In the genomic region with DNA sequence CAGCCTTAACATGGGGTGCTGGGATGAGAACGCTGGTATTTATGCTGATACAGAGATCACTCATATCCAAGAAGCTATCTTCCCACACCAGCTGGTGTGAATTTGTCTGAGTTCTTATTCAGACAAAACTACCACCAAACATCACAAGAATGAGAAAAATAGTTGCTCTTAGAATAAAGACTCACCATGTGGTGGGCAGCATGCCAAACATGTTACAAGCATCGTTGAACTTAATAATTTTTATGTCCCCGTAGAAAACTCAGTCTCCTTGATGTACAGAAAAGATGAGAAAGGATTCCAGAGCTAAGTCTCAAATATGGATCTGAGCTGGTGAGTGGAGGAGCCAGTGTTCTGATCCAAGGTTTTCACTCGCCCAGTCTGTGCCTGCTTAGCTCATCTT, we compare ENCODE assay signal across 19 mouse cellular contexts.
DNase-seq lines count a peak whose midpoint lies in the region; ATAC-seq and TF ChIP-seq lines count a peak whose summit lies in the region.
"Had no signal": no experiment of that assay in that cellular context is flagged by ENCODE, and none has a peak within 500 bp of the region (broad histone marks: within the 10 kb centered on the region; RNA-seq: fewer than 3 reads in every experiment).

No protein-coding gene starts in this region.

- H3K27me3 ChIP-seq in forebrain, postnatal 0 days (ENCODE audit: insufficient read depth, low read length): no peaks in the 10 kb centered on the region
- H3K27me3 ChIP-seq in forebrain, embryonic 15.5 days: no peaks in the 10 kb centered on the region
- H3K27me3 ChIP-seq in limb, embryonic 14.5 days (ENCODE audit: control insufficient read depth, insufficient read depth, low read length): no peaks in the 10 kb centered on the region
- no peaks in the 10 kb centered on the region for H3K27me3 ChIP-seq in limb, embryonic 10.5 days (ENCODE audit: low read depth, poor library complexity, severe bottlenecking)
- H3K27me3 ChIP-seq: forebrain, embryonic 13.5 days; hindbrain, embryonic 13.5 days had no signal

- H3K4me2 ChIP-seq in forebrain, postnatal 0 days (ENCODE audit: low read depth): no peak overlapping the region
- no peak overlapping the region for H3K4me2 ChIP-seq in forebrain, embryonic 15.5 days (replicated peaks)
- no peak overlapping the region for H3K4me2 ChIP-seq in limb, embryonic 14.5 days (replicated peaks; ENCODE audit: low read depth, low read length, severe bottlenecking)
- H3K4me2 ChIP-seq: forebrain, embryonic 13.5 days; hindbrain, embryonic 13.5 days had no signal

- no peaks in the 10 kb centered on the region for H3K9me3 ChIP-seq in forebrain, postnatal 0 days (ENCODE audit: low read length)
- no peaks in the 10 kb centered on the region for H3K9me3 ChIP-seq in forebrain, embryonic 15.5 days
- H3K9me3 ChIP-seq in limb, embryonic 14.5 days (ENCODE audit: control insufficient read depth, low read length): no peaks in the 10 kb centered on the region
- no peaks in the 10 kb centered on the region for H3K9me3 ChIP-seq in limb, embryonic 10.5 days (replicated peaks)
- H3K9me3 ChIP-seq: forebrain, embryonic 13.5 days; heart, embryonic 10.5 days; hindbrain, embryonic 13.5 days had no signal

- H3K9ac ChIP-seq in forebrain, postnatal 0 days: no peak overlapping the region
- H3K9ac ChIP-seq in forebrain, embryonic 15.5 days (replicated peaks): no peak overlapping the region
- H3K9ac ChIP-seq in limb, embryonic 14.5 days (ENCODE audit: low read depth, low read length, severe bottlenecking): no peak overlapping the region
- H3K9ac ChIP-seq: forebrain, embryonic 13.5 days; hindbrain, embryonic 13.5 days had no signal

- TF ChIP-seq CTCF in forebrain, postnatal 0 days (IDR thresholded peaks at IDR 0.05; ENCODE audit: low read depth): no peak
- no peak for TF ChIP-seq CTCF in brain, embryonic 14.5 days (IDR thresholded peaks at IDR 0.05; ENCODE audit: borderline replicate concordance, extremely low read depth, insufficient read depth, insufficient read length)

- 32% methylated on average over 4 of the region's 4 CpGs for WGBS in forebrain, postnatal 0 days
- WGBS in forebrain, embryonic 15.5 days: 49% methylated on average over 4 of the region's 4 CpGs
- WGBS in limb, embryonic 14.5 days: 47% methylated on average over 4 of the region's 4 CpGs
- WGBS in limb, embryonic 10.5 days: 90% methylated on average over 4 of the region's 4 CpGs

- H3K27ac ChIP-seq in forebrain, postnatal 0 days (ENCODE audit: low read depth, low read length): no peak overlapping the region
- no peak overlapping the region for H3K27ac ChIP-seq in forebrain, embryonic 15.5 days (replicated peaks)
- no peak overlapping the region for H3K27ac ChIP-seq in limb, embryonic 14.5 days (replicated peaks; ENCODE audit: low read depth, low read length)
- H3K27ac ChIP-seq in limb, embryonic 10.5 days: no peak overlapping the region
- H3K27ac ChIP-seq: forebrain, embryonic 13.5 days; heart, embryonic 10.5 days; hindbrain, embryonic 13.5 days had no signal

- peak; percentile 68 for DNase-seq in forebrain, postnatal 0 days
- peak; percentile 18 for DNase-seq in limb, embryonic 14.5 days (ENCODE audit: low spot score)
- no peak for DNase-seq in limb, embryonic 10.5 days (ENCODE audit: low spot score)
- DNase-seq in right cerebral cortex, postnatal 10 days (ENCODE audit: low spot score in 2 of 2): peak; percentile 34 to 38
- DNase-seq in right cerebral cortex, postnatal 25 days: no peak
- DNase-seq in brain, embryonic 14.5 days (ENCODE audit: low read depth): peak; percentile 39
- no peak for DNase-seq in kidney, adult 9 months
- DNase-seq: adrenal gland, adult 8-10 months; adrenal gland, postnatal 36 days; cerebellum, adult 18-20 months; cerebellum, adult 9-11 months; gastrocnemius, postnatal 10 days; heart, adult 18-20 months; heart, postnatal 10 days; heart, postnatal 4 days had no signal

- H3K4me1 ChIP-seq in forebrain, postnatal 0 days (ENCODE audit: insufficient read depth): no peaks in the 10 kb centered on the region
- no peaks in the 10 kb centered on the region for H3K4me1 ChIP-seq in forebrain, embryonic 15.5 days
- H3K4me1 ChIP-seq in limb, embryonic 14.5 days (ENCODE audit: control insufficient read depth, insufficient read depth, low read length): no peaks in the 10 kb centered on the region
- H3K4me1 ChIP-seq in limb, embryonic 10.5 days: no peaks in the 10 kb centered on the region
- H3K4me1 ChIP-seq: forebrain, embryonic 13.5 days; heart, embryonic 10.5 days; hindbrain, embryonic 13.5 days had no signal

- 0 out of 2 replicates have a peak, but pooled peaks have one; percentile 34 for ATAC-seq in forebrain, postnatal 0 days
- no peak for ATAC-seq in forebrain, embryonic 15.5 days (replicated peaks)
- no peak for ATAC-seq in limb, embryonic 14.5 days (ENCODE audit: low FRiP score, low read depth)
- ATAC-seq: forebrain, embryonic 13.5 days had no signal

- no peak overlapping the region for H3K4me3 ChIP-seq in forebrain, postnatal 0 days (ENCODE audit: low read depth, low read length)
- H3K4me3 ChIP-seq in forebrain, embryonic 15.5 days: no peak overlapping the region
- H3K4me3 ChIP-seq in limb, embryonic 14.5 days (replicated peaks; ENCODE audit: low read length): no peak overlapping the region
- no peak overlapping the region for H3K4me3 ChIP-seq in limb, embryonic 10.5 days
- H3K4me3 ChIP-seq: forebrain, embryonic 13.5 days; heart, embryonic 10.5 days; hindbrain, embryonic 13.5 days had no signal

- H3K36me3 ChIP-seq in forebrain, postnatal 0 days (ENCODE audit: insufficient read depth): no peaks in the 10 kb centered on the region
- no peaks in the 10 kb centered on the region for H3K36me3 ChIP-seq in forebrain, embryonic 15.5 days
- no peaks in the 10 kb centered on the region for H3K36me3 ChIP-seq in limb, embryonic 14.5 days (ENCODE audit: control insufficient read depth, insufficient read depth, low read length)
- H3K36me3 ChIP-seq in limb, embryonic 10.5 days: no peaks in the 10 kb centered on the region
- H3K36me3 ChIP-seq: heart, embryonic 10.5 days; hindbrain, embryonic 13.5 days had no signal

- TF ChIP-seq POLR2A in limb, embryonic 14.5 days (IDR thresholded peaks at IDR 0.05; ENCODE audit: borderline replicate concordance, extremely low read depth, insufficient read depth, insufficient read length): no peak
- no peak for TF ChIP-seq POLR2A in brain, embryonic 14.5 days (IDR thresholded peaks at IDR 0.05; ENCODE audit: borderline replicate concordance, extremely low read depth, insufficient read depth, insufficient read length, poor library complexity, severe bottlenecking)

Comparison
In these comparisons a context has a peak if more than half of its experiments do, and no peak if none do; other contexts are left out.
1. DNase-seq: peak in forebrain, postnatal 0 days (single experiment), limb, embryonic 14.5 days (single experiment), right cerebral cortex, postnatal 10 days (2 of 2) and brain, embryonic 14.5 days (single experiment); none in limb, embryonic 10.5 days (single experiment), right cerebral cortex, postnatal 25 days (single experiment) and kidney, adult 9 months (single experiment).